Mouse (Mus musculus) cerebellum, postnatal 10 days (tissue): ENCODE results near the gene Tbc1d21.

Source experiments
- DNase-seq, 2 experiments: peaks; one replicate each; pipeline ENCODE4 v3.0.0; 2021; ENCODE audit warnings: mixed read lengths in 2 of 2

Gene Tbc1d21

GRCm38 (mm10) chr9:58336650-58337281 is 33.5 kb downstream of the Tbc1d21 start:
- DNase-seq = no peak

GRCm38 (mm10) chr9:58331276-58331675 is 39.0 kb downstream of the Tbc1d21 start:
- DNase-seq = no peak

- DNase-seq = peak; percentile 84 to 86
Measured at GRCm38 (mm10) chr9:58330293-58330692, 40.0 kb downstream of the Tbc1d21 start.

- no peak for DNase-seq
Measured at GRCm38 (mm10) chr9:58327382-58327781, 42.9 kb downstream of the Tbc1d21 start.

GRCm38 (mm10) chr9:58326477-58327180 is 43.6 kb downstream of the Tbc1d21 start:
- no peak for DNase-seq

- DNase-seq = no peak
Measured at GRCm38 (mm10) chr9:58321681-58322080, 48.6 kb downstream of the Tbc1d21 start.

- DNase-seq = peak; percentile 66 to 71
Measured at GRCm38 (mm10) chr9:58318317-58318716, 51.9 kb downstream of the Tbc1d21 start.

GRCm38 (mm10) chr9:58317381-58317780 is 52.9 kb downstream of the Tbc1d21 start:
- DNase-seq = peak in 1 of 2 experiments; percentile 60

GRCm38 (mm10) chr9:58316784-58317183 is 53.5 kb downstream of the Tbc1d21 start:
- DNase-seq = peak in 1 of 2 experiments; percentile 52

GRCm38 (mm10) chr9:58315850-58316249 is 54.4 kb downstream of the Tbc1d21 start:
- DNase-seq = peak in 1 of 2 experiments; percentile 67

GRCm38 (mm10) chr9:58314682-58315360 is 55.4 kb downstream of the Tbc1d21 start:
- peak; percentile 60 to 75 for DNase-seq

GRCm38 (mm10) chr9:58312944-58313359 is 57.3 kb downstream of the Tbc1d21 start, which contains the start of gene Loxl1:
TSS of gene Loxl1 (minus strand) at chr9:58313186.
- peak; percentile 66 to 75 for DNase-seq

- DNase-seq = peak; percentile 58 to 60
Measured at GRCm38 (mm10) chr9:58312196-58312943, 57.9 kb downstream of the Tbc1d21 start.

- peak in 1 of 2 experiments; percentile 47 for DNase-seq
Measured at GRCm38 (mm10) chr9:58311191-58311910, 58.9 kb downstream of the Tbc1d21 start.

GRCm38 (mm10) chr9:58310043-58310660 is 60.1 kb downstream of the Tbc1d21 start:
- DNase-seq = peak in 1 of 2 experiments; percentile 49
